Mouse (Mus musculus): ENCODE measurements around the gene Tigd2.
A peak's percentile ranks its signal among the peaks of the same experiment; 100 is the strongest.

- TF ChIP-seq POLR2A (IDR thresholded peaks at IDR 0.05; ENCODE audit: low read depth, low read length) (peak; percentile 36), CTCF (conservative IDR thresholded peaks at IDR 0.05; ENCODE audit: insufficient read depth, insufficient read length, low read depth, low read length) (peak; percentile 76)
Observed at GRCm38 (mm10) chr6:59208685-59209298, at the start of gene Tigd2.
